Mouse (Mus musculus) right cerebral cortex, postnatal 10 days (tissue): ENCODE results near the gene Mcrip1.
"Not testable (repeated sequence)": the region's sequence is repeated elsewhere in the genome, so short reads cannot be mapped to it uniquely, and the experiment has no call there.

ENCODE experiments used
- DNase-seq, 2 experiments: peaks; one replicate each; pipeline ENCODE4 v3.0.0; 2021; ENCODE audit warnings: low spot score in 2 of 2

Gene Mcrip1

GRCm38 (mm10) chr11:120514262-120514661 lies 35.3 kb downstream of the Mcrip1 start:
- not testable (repeated sequence) for DNase-seq

GRCm38 (mm10) chr11:120512790-120513453 lies 36.6 kb downstream of the Mcrip1 start:
- no peak for DNase-seq

GRCm38 (mm10) chr11:120510375-120511030 lies 39.0 kb downstream of the Mcrip1 start:
- no peak for DNase-seq

GRCm38 (mm10) chr11:120509940-120510339 lies 39.6 kb downstream of the Mcrip1 start:
- DNase-seq: no peak

- DNase-seq: no peak
Measured at GRCm38 (mm10) chr11:120508290-120508870, 41.1 kb downstream of the Mcrip1 start.

- DNase-seq: no peak
Measured at GRCm38 (mm10) chr11:120507611-120508289, 41.8 kb downstream of the Mcrip1 start.

- no peak for DNase-seq
Measured at GRCm38 (mm10) chr11:120506899-120507298, 42.6 kb downstream of the Mcrip1 start.

- no peak for DNase-seq
Measured at GRCm38 (mm10) chr11:120505661-120506060, 43.9 kb downstream of the Mcrip1 start.

GRCm38 (mm10) chr11:120501701-120502100 lies 47.8 kb downstream of the Mcrip1 start:
- no peak for DNase-seq

- DNase-seq: no peak
Measured at GRCm38 (mm10) chr11:120501018-120501417, 48.5 kb downstream of the Mcrip1 start.

GRCm38 (mm10) chr11:120500357-120500756 lies 49.2 kb downstream of the Mcrip1 start:
- DNase-seq: no peak

- no peak for DNase-seq
Measured at GRCm38 (mm10) chr11:120499894-120500293, 49.6 kb downstream of the Mcrip1 start.

GRCm38 (mm10) chr11:120498891-120499290 lies 50.6 kb downstream of the Mcrip1 start:
- no peak for DNase-seq

- no peak for DNase-seq
Measured at GRCm38 (mm10) chr11:120498226-120498625, 51.3 kb downstream of the Mcrip1 start.

- no peak for DNase-seq
Measured at GRCm38 (mm10) chr11:120497436-120497835, 52.1 kb downstream of the Mcrip1 start.

- no peak for DNase-seq
Measured at GRCm38 (mm10) chr11:120493911-120494310, 55.6 kb downstream of the Mcrip1 start.

- DNase-seq: no peak
Measured at GRCm38 (mm10) chr11:120493351-120493750, 56.2 kb downstream of the Mcrip1 start.
